Mouse (Mus musculus) naive thymus-derived CD4-positive, alpha-beta T cell, adult 2 months (primary cell): ENCODE measurements around the gene Rab32.
A peak's percentile ranks its signal among the peaks of the same experiment; 100 is the strongest.
"Not testable (repeated sequence)": the region's sequence is repeated elsewhere in the genome, so short reads cannot be mapped to it uniquely, and the experiment has no call there.

Source experiments
- DNase-seq: peaks from one replicate; pipeline ENCODE4 v3.0.0-alpha.2; 2011; ENCODE audit warnings: low read depth

The Rab32 gene

GRCm38 (mm10) chr10:10557570-10558336, at the start of gene Rab32:
Gene Rab32, minus strand, starts transcription at chr10:10558265.
- DNase-seq, result peak; percentile 81

GRCm38 (mm10) chr10:10600771-10601170, 42.7 kb upstream of the Rab32 start:
- DNase-seq, result no peak

GRCm38 (mm10) chr10:10597495-10597894, 39.4 kb upstream of the Rab32 start:
- DNase-seq, result not testable (repeated sequence)

- no peak for DNase-seq
Observed at GRCm38 (mm10) chr10:10580811-10581210, 22.7 kb upstream of the Rab32 start.

- DNase-seq, result no peak
Observed at GRCm38 (mm10) chr10:10579821-10580220, 21.8 kb upstream of the Rab32 start.

- DNase-seq, result no peak
Observed at GRCm38 (mm10) chr10:10558337-10558711, 259 bp upstream of the Rab32 start.

- DNase-seq, result no peak
Observed at GRCm38 (mm10) chr10:10557085-10557484, 980 bp downstream of the Rab32 start.

- DNase-seq, result no peak
Observed at GRCm38 (mm10) chr10:10555676-10556075, 2.4 kb downstream of the Rab32 start.

- DNase-seq, result no peak
Observed at GRCm38 (mm10) chr10:10555221-10555620, 2.8 kb downstream of the Rab32 start.

- DNase-seq, result no peak
Observed at GRCm38 (mm10) chr10:10550134-10550533, 7.9 kb downstream of the Rab32 start.

GRCm38 (mm10) chr10:10546623-10547022, 11.4 kb downstream of the Rab32 start:
- DNase-seq, result no peak

- DNase-seq, result no peak
Observed at GRCm38 (mm10) chr10:10544955-10545354, 13.1 kb downstream of the Rab32 start.
